23 mouse cellular contexts compared by ENCODE assay signal in genomic region chrX:167321233-167321806, GRCm38 (mm10). TPM values are rescaled to one million over a fixed set of nuclear protein-coding genes. Genes with fewer than 3 reads are reported as not detected.
DNase-seq lines count a peak whose midpoint lies in the region; ATAC-seq and TF ChIP-seq lines count a peak whose summit lies in the region.
"Had no signal": no experiment of that assay in that cellular context is flagged by ENCODE, and none has a peak within 500 bp of the region (broad histone marks: within the 10 kb centered on the region; RNA-seq: fewer than 3 reads in every experiment).

No protein-coding gene starts in this region.

- H3K4me2 ChIP-seq in forebrain, embryonic 14.5 days (ENCODE audit: low read length) = no peak overlapping the region
- no peak overlapping the region for H3K4me2 ChIP-seq in hindbrain, embryonic 14.5 days (replicated peaks)
- H3K4me2 ChIP-seq in hindbrain, postnatal 0 days (ENCODE audit: low read depth, low read length) = no peak overlapping the region
- H3K4me2 ChIP-seq in forebrain, postnatal 0 days (ENCODE audit: low read depth) = no peak overlapping the region
- H3K4me2 ChIP-seq: heart, embryonic 11.5 days; heart, embryonic 15.5 days had no signal

- no peak overlapping the region for H3K4me3 ChIP-seq in forebrain, embryonic 14.5 days (ENCODE audit: low read depth, low read length)
- H3K4me3 ChIP-seq in forebrain, embryonic 10.5 days = no peak overlapping the region
- no peak overlapping the region for H3K4me3 ChIP-seq in hindbrain, embryonic 14.5 days (replicated peaks; ENCODE audit: low read length)
- H3K4me3 ChIP-seq in hindbrain, postnatal 0 days (ENCODE audit: low read length) = no peak overlapping the region
- H3K4me3 ChIP-seq in bone marrow macrophage, adult 2 months (ENCODE audit: insufficient read depth, low read length) = no peak overlapping the region
- no peak overlapping the region for H3K4me3 ChIP-seq in forebrain, postnatal 0 days (ENCODE audit: low read depth, low read length)
- H3K4me3 ChIP-seq: embryonic facial prominence, embryonic 10.5 days; heart, adult 2 months; heart, embryonic 15.5 days had no signal

- H3K27ac ChIP-seq in forebrain, embryonic 14.5 days (ENCODE audit: low read depth, low read length) = no peak overlapping the region
- no peak overlapping the region for H3K27ac ChIP-seq in forebrain, embryonic 10.5 days
- no peak overlapping the region for H3K27ac ChIP-seq in hindbrain, embryonic 14.5 days
- no peak overlapping the region for H3K27ac ChIP-seq in hindbrain, postnatal 0 days
- H3K27ac ChIP-seq in bone marrow macrophage, adult 2 months (ENCODE audit: insufficient read depth, low read depth, low read length) = peak overlapping the region; percentile 30; the same call in 1 of the 2 replicates
- H3K27ac ChIP-seq in forebrain, postnatal 0 days (ENCODE audit: low read depth, low read length) = no peak overlapping the region
- H3K27ac ChIP-seq: embryonic facial prominence, embryonic 10.5 days; heart, adult 2 months; heart, embryonic 15.5 days had no signal

- 39% methylated on average over 4 of the region's 4 CpGs for WGBS in forebrain, embryonic 14.5 days
- 84% methylated on average over 4 of the region's 4 CpGs for WGBS in forebrain, embryonic 10.5 days
- 44% methylated on average over 4 of the region's 4 CpGs for WGBS in hindbrain, embryonic 14.5 days
- WGBS in hindbrain, postnatal 0 days = 46% methylated on average over 4 of the region's 4 CpGs
- 32% methylated on average over 4 of the region's 4 CpGs for WGBS in forebrain, postnatal 0 days

- no peaks in the 10 kb centered on the region for H3K36me3 ChIP-seq in forebrain, embryonic 14.5 days (ENCODE audit: control insufficient read depth, insufficient read depth, low read length)
- no peaks in the 10 kb centered on the region for H3K36me3 ChIP-seq in forebrain, embryonic 10.5 days (replicated peaks)
- no peaks in the 10 kb centered on the region for H3K36me3 ChIP-seq in hindbrain, embryonic 14.5 days (replicated peaks; ENCODE audit: control insufficient read depth, insufficient read depth)
- no peaks in the 10 kb centered on the region for H3K36me3 ChIP-seq in hindbrain, postnatal 0 days (ENCODE audit: insufficient read depth, low read length)
- no peaks in the 10 kb centered on the region for H3K36me3 ChIP-seq in forebrain, postnatal 0 days (ENCODE audit: insufficient read depth)
- H3K36me3 ChIP-seq: embryonic facial prominence, embryonic 10.5 days; heart, embryonic 15.5 days had no signal

- H3K9me3 ChIP-seq in forebrain, embryonic 14.5 days (replicated peaks; ENCODE audit: control insufficient read depth, low read length) = no peaks in the 10 kb centered on the region
- no peaks in the 10 kb centered on the region for H3K9me3 ChIP-seq in forebrain, embryonic 10.5 days
- no peaks in the 10 kb centered on the region for H3K9me3 ChIP-seq in hindbrain, embryonic 14.5 days (ENCODE audit: control insufficient read depth, low read length)
- H3K9me3 ChIP-seq in hindbrain, postnatal 0 days (ENCODE audit: low read length) = no peaks in the 10 kb centered on the region
- no peaks in the 10 kb centered on the region for H3K9me3 ChIP-seq in forebrain, postnatal 0 days (ENCODE audit: low read length)
- H3K9me3 ChIP-seq: embryonic facial prominence, embryonic 10.5 days; heart, embryonic 15.5 days had no signal

- peak; percentile 36 for DNase-seq in forebrain, embryonic 14.5 days (ENCODE audit: low spot score)
- DNase-seq in forebrain, embryonic 10.5 days (ENCODE audit: extremely low spot score, low spot score) = no peak
- DNase-seq in hindbrain, embryonic 14.5 days (ENCODE audit: low spot score) = no peak
- DNase-seq in hindbrain, postnatal 0 days (ENCODE audit: low spot score) = no peak
- no peak for DNase-seq in forebrain, postnatal 0 days
- no peak for DNase-seq in MN1 (ENCODE audit: low spot score)
- DNase-seq: adrenal gland, postnatal 14 days; cerebellum, adult 2 months; cerebellum, postnatal 10 days; gastrocnemius, postnatal 14 days; heart, adult 2 months; heart, postnatal 14 days; kidney, adult 11 months had no signal

- H3K9ac ChIP-seq in forebrain, embryonic 14.5 days (ENCODE audit: low read length) = no peak overlapping the region
- no peak overlapping the region for H3K9ac ChIP-seq in hindbrain, embryonic 14.5 days
- H3K9ac ChIP-seq in hindbrain, postnatal 0 days (replicated peaks; ENCODE audit: low read length) = no peak overlapping the region
- H3K9ac ChIP-seq in forebrain, postnatal 0 days = no peak overlapping the region
- H3K9ac ChIP-seq: heart, embryonic 15.5 days had no signal

- no peaks in the 10 kb centered on the region for H3K4me1 ChIP-seq in forebrain, embryonic 14.5 days (ENCODE audit: control insufficient read depth, insufficient read depth, low read length)
- peaks cover 4% of the 10 kb centered on the region; the same call in 1 of the 2 replicates for H3K4me1 ChIP-seq in forebrain, embryonic 10.5 days
- no peaks in the 10 kb centered on the region for H3K4me1 ChIP-seq in hindbrain, embryonic 14.5 days (replicated peaks; ENCODE audit: control insufficient read depth, insufficient read depth, low read length)
- H3K4me1 ChIP-seq in hindbrain, postnatal 0 days (ENCODE audit: insufficient read depth, low read length) = no peaks in the 10 kb centered on the region
- peaks cover 35% of the 10 kb centered on the region for H3K4me1 ChIP-seq in bone marrow macrophage, adult 2 months (ENCODE audit: control insufficient read depth, insufficient read depth, low read length)
- H3K4me1 ChIP-seq in forebrain, postnatal 0 days (ENCODE audit: insufficient read depth) = no peaks in the 10 kb centered on the region
- H3K4me1 ChIP-seq: embryonic facial prominence, embryonic 10.5 days; heart, embryonic 15.5 days had no signal

- no peaks in the 10 kb centered on the region for H3K27me3 ChIP-seq in forebrain, embryonic 14.5 days (replicated peaks; ENCODE audit: control insufficient read depth, insufficient read depth, low read length)
- peaks cover 95% of the 10 kb centered on the region for H3K27me3 ChIP-seq in forebrain, embryonic 10.5 days (ENCODE audit: poor library complexity, severe bottlenecking)
- H3K27me3 ChIP-seq in hindbrain, embryonic 14.5 days (ENCODE audit: control insufficient read depth, insufficient read depth, low read length) = peaks cover 33% of the 10 kb centered on the region
- no peaks in the 10 kb centered on the region for H3K27me3 ChIP-seq in hindbrain, postnatal 0 days (ENCODE audit: insufficient read depth, low read length)
- no peaks in the 10 kb centered on the region for H3K27me3 ChIP-seq in forebrain, postnatal 0 days (ENCODE audit: insufficient read depth, low read length)
- H3K27me3 ChIP-seq: heart, embryonic 15.5 days had no signal

- ATAC-seq in forebrain, embryonic 14.5 days = peak; percentile 65
- ATAC-seq in hindbrain, embryonic 14.5 days (ENCODE audit: low FRiP score) = 0 out of 2 replicates have a peak, but pooled peaks have one; percentile 51
- ATAC-seq in hindbrain, postnatal 0 days = no peak
- ATAC-seq in forebrain, postnatal 0 days = peak; percentile 61; the same call in 1 of the 2 replicates
- no peak for ATAC-seq in megakaryocyte, adult 5-6 weeks (ENCODE audit: poor library complexity, severe bottlenecking)
- ATAC-seq: activated CD4-positive, CD25-positive, alpha-beta regulatory T cell, adult 4 months; inflammation-experienced regulatory T-cells, adult 6 months; Patski had no signal

- TF ChIP-seq POLR2A in bone marrow macrophage, adult 2 months (IDR thresholded peaks at IDR 0.05; ENCODE audit: borderline replicate concordance, low read depth, low read length) = no peak

- TF ChIP-seq CTCF in hindbrain, postnatal 0 days (IDR thresholded peaks at IDR 0.05; ENCODE audit: low read depth) = no peak
- no peak for TF ChIP-seq CTCF in bone marrow macrophage, adult 2 months (IDR thresholded peaks at IDR 0.05; ENCODE audit: low read depth, low read length)
- no peak for TF ChIP-seq CTCF in forebrain, postnatal 0 days (IDR thresholded peaks at IDR 0.05; ENCODE audit: low read depth)

RNA-seq across cellular contexts. Expression of gene Tlr7, which starts 9.0 kb away (rescaled TPM):
- polyA plus RNA-seq in forebrain, embryonic 14.5 days (2014; fragmentation: Nextera tagmentation; extraction: Ambion mirVana) = 0.48 and 1.7 TPM in 2 replicates
- polyA plus RNA-seq in forebrain, embryonic 10.5 days (2016; fragmentation: Nextera tagmentation; extraction: Ambion mirVana) = 0.15 and 0.19 TPM in 2 replicates
- 0.86 and 0.91 TPM in 2 replicates for polyA plus RNA-seq in hindbrain, embryonic 14.5 days (2014; fragmentation: Nextera tagmentation; extraction: Ambion mirVana)
- total RNA-seq in hindbrain, postnatal 0 days (2014; rRNA removed) = 1.2 and 2.1 TPM in 2 replicates
- polyA plus RNA-seq in hindbrain, postnatal 0 days (2015; fragmentation: Nextera tagmentation; extraction: Ambion mirVana) = 1.5 and 1.7 TPM in 2 replicates
- polyA plus RNA-seq in bone marrow macrophage, adult 2 months (2012; ENCODE audit: insufficient read depth, insufficient read length, missing spikeins) = 301 and 340 TPM in 2 replicates
- total RNA-seq in forebrain, postnatal 0 days (2014; rRNA removed) = 1.2 and 1.9 TPM in 2 replicates
- 1.2 TPM in 2 replicates for polyA plus RNA-seq in forebrain, postnatal 0 days (2015; fragmentation: Nextera tagmentation; extraction: Ambion mirVana)
- total RNA-seq in megakaryocyte, adult 5-6 weeks (2015) = 61.2 and 61.8 TPM in 2 replicates
- 28.7 and 41.5 TPM in 2 replicates for total RNA-seq in megakaryocyte, adult 5-6 weeks (2017)
- total RNA-seq: MEL had no signal
- polyA plus RNA-seq: Patski had no signal

RNA-seq across cellular contexts. Expression of gene Tlr8, which starts 57.2 kb away (rescaled TPM):
- polyA plus RNA-seq in forebrain, embryonic 14.5 days (2014; fragmentation: Nextera tagmentation; extraction: Ambion mirVana) = 0.17 and 0.22 TPM in 2 replicates
- not detected in 2 replicates for polyA plus RNA-seq in forebrain, embryonic 10.5 days (2016; fragmentation: Nextera tagmentation; extraction: Ambion mirVana)
- polyA plus RNA-seq in hindbrain, embryonic 14.5 days (2014; fragmentation: Nextera tagmentation; extraction: Ambion mirVana) = 0.32 and 0.35 TPM in 2 replicates
- total RNA-seq in hindbrain, postnatal 0 days (2014; rRNA removed) = 0.26 and 0.40 TPM in 2 replicates
- polyA plus RNA-seq in hindbrain, postnatal 0 days (2015; fragmentation: Nextera tagmentation; extraction: Ambion mirVana) = 0.10 and 0.28 TPM in 2 replicates
- 156 and 229 TPM in 2 replicates for polyA plus RNA-seq in bone marrow macrophage, adult 2 months (2012; ENCODE audit: insufficient read depth, insufficient read length, missing spikeins)
- total RNA-seq in forebrain, postnatal 0 days (2014; rRNA removed) = 0.31 and 0.52 TPM in 2 replicates
- not detected in 2 replicates for polyA plus RNA-seq in forebrain, postnatal 0 days (2015; fragmentation: Nextera tagmentation; extraction: Ambion mirVana)
- total RNA-seq in megakaryocyte, adult 5-6 weeks (2015) = 120 and 131 TPM in 2 replicates
- 102 and 107 TPM in 2 replicates for total RNA-seq in megakaryocyte, adult 5-6 weeks (2017)
- total RNA-seq: MEL had no signal
- polyA plus RNA-seq: activated CD4-positive, CD25-positive, alpha-beta regulatory T cell, adult 4 months; C2C12; cerebellum, adult 2 months; Patski had no signal

Comparison
In these comparisons a context has a peak if more than half of its experiments do, and no peak if none do; other contexts are left out.
1. ATAC-seq: peak in forebrain, embryonic 14.5 days (single experiment), hindbrain, embryonic 14.5 days (single experiment) and forebrain, postnatal 0 days (single experiment); none in hindbrain, postnatal 0 days (single experiment) and megakaryocyte, adult 5-6 weeks (single experiment).
2. RNA of gene Tlr7, which starts 9.0 kb away (polyA plus RNA-seq): 301 to 340 TPM in bone marrow macrophage, adult 2 months; 1.5 to 1.7 TPM in hindbrain, postnatal 0 days, 1.2 TPM in forebrain, postnatal 0 days, 0.86 to 0.91 TPM in hindbrain, embryonic 14.5 days, 0.48 to 1.7 TPM in forebrain, embryonic 14.5 days and 0.15 to 0.19 TPM in forebrain, embryonic 10.5 days; every median in the first group is over 100 times any median in the second.
3. RNA of gene Tlr8, which starts 57.2 kb away (polyA plus RNA-seq): 156 to 229 TPM in bone marrow macrophage, adult 2 months; 0.32 to 0.35 TPM in hindbrain, embryonic 14.5 days, 0.17 to 0.22 TPM in forebrain, embryonic 14.5 days, 0.10 to 0.28 TPM in hindbrain, postnatal 0 days, not detected in forebrain, postnatal 0 days and not detected in forebrain, embryonic 10.5 days; every median in the first group is over 100 times any median in the second.